ENCODE assay signal across 8 mouse cellular contexts in the genomic region with DNA sequence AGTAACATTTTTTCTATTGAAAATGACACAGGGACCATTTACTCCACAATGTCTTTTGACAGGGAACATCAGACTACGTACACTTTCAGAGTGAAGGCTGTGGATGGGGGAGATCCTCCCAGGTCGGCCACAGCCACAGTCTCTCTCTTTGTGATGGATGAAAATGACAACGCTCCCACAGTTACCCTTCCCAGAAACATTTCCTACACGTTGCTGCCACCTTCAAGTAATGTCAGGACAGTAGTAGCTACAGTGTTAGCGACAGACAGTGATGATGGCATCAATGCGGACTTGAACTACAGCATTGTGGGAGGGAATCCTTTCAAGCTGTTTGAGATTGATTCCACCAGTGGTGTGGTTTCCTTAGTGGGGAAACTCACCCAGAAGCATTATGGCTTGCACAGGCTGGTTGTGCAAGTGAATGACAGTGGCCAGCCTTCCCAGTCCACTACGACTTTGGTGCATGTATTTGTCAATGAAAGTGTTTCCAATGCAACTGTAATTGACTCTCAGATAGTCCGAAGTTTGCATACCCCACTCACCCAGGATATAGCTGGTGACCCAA. TPM values are rescaled to one million over a fixed set of nuclear protein-coding genes. Genes with fewer than 3 reads are reported as not detected.
DNase-seq lines count a peak whose midpoint lies in the region; ATAC-seq and TF ChIP-seq lines count a peak whose summit lies in the region.

No protein-coding gene starts in this region.

- H3K4me3 ChIP-seq in heart, adult 2 months: peak overlapping the region; percentile 64
- H3K4me3 ChIP-seq in cortical plate, adult 2 months (ENCODE audit: insufficient read depth, low read length): peak overlapping the region; percentile 100
- H3K4me3 ChIP-seq in hindbrain, embryonic 13.5 days: peak overlapping the region; percentile 77
- peak overlapping the region; percentile 57 for H3K4me3 ChIP-seq in midbrain, embryonic 14.5 days (replicated peaks; ENCODE audit: low read depth, low read length)

- 29% methylated on average over 8 of the region's 8 CpGs for WGBS in heart, adult 2 months
- 32% methylated on average over 8 of the region's 8 CpGs for WGBS in hindbrain, embryonic 13.5 days
- 34% methylated on average over 8 of the region's 8 CpGs for WGBS in midbrain, embryonic 14.5 days

- 0 out of 2 replicates have a peak, but pooled peaks cover 2% of the 10 kb centered on the region for H3K79me2 ChIP-seq in heart, adult 2 months (replicated peaks; ENCODE audit: control insufficient read depth, insufficient read depth, low read length)

- H3K4me2 ChIP-seq in hindbrain, embryonic 13.5 days: peak overlapping the region; percentile 88
- H3K4me2 ChIP-seq in midbrain, embryonic 14.5 days (ENCODE audit: low read length): peak overlapping the region; percentile 84

- intact Hi-C loops in heart, adult 2 months (cut with DNase I): loop anchor here (2.0 to 5.0 kb wide), 2 partner anchors 22 to 226 kb away; no protein-coding TSS in a partner anchor
- intact Hi-C loops in heart, postnatal 25 days (cut with DNase I): loop anchor here (5.0 kb wide), 1 partner anchor 226 kb away; no protein-coding TSS in a partner anchor

- no peak for ATAC-seq in hindbrain, embryonic 13.5 days (ENCODE audit: low FRiP score)
- no peak for ATAC-seq in midbrain, embryonic 14.5 days (ENCODE audit: low FRiP score, low TSS enrichment)

- peak overlapping the region; percentile 88 for H3K27ac ChIP-seq in heart, adult 2 months
- H3K27ac ChIP-seq in cortical plate, adult 2 months (ENCODE audit: insufficient read depth, low read length): no peak overlapping the region
- no peak overlapping the region for H3K27ac ChIP-seq in hindbrain, embryonic 13.5 days
- H3K27ac ChIP-seq in midbrain, embryonic 14.5 days (replicated peaks; ENCODE audit: low read depth, low read length): 0 out of 2 replicates have a peak overlapping the region, but pooled peaks have one; percentile 20

- peak in 1 of 2 experiments; percentile 23 for DNase-seq in heart, adult 2 months
- DNase-seq in heart, postnatal 25 days (ENCODE audit: low spot score): no peak
- peak; percentile 26 for DNase-seq in midbrain, embryonic 14.5 days
- DNase-seq in adrenal gland, adult 8-10 months: no peak
- no peak for DNase-seq in ovary, postnatal 36 days (ENCODE audit: low spot score)
- no peak for DNase-seq in embryo, embryonic 10.5 days (ENCODE audit: low spot score)

- H3K4me1 ChIP-seq in heart, adult 2 months (ENCODE audit: control insufficient read depth, insufficient read depth, low read length): no peaks in the 10 kb centered on the region
- no peaks in the 10 kb centered on the region; the same call in 1 of the 2 replicates for H3K4me1 ChIP-seq in cortical plate, adult 2 months (ENCODE audit: control insufficient read depth, insufficient read depth, low read length)
- peaks cover 37% of the 10 kb centered on the region for H3K4me1 ChIP-seq in hindbrain, embryonic 13.5 days (replicated peaks)
- H3K4me1 ChIP-seq in midbrain, embryonic 14.5 days (ENCODE audit: control insufficient read depth, insufficient read depth, low read length): peaks cover 15% of the 10 kb centered on the region; the same call in 1 of the 2 replicates

- peak overlapping the region; percentile 77 for H3K9ac ChIP-seq in heart, adult 2 months (ENCODE audit: low read depth, low read length)
- peak overlapping the region; percentile 88 for H3K9ac ChIP-seq in hindbrain, embryonic 13.5 days
- peak overlapping the region; percentile 79 for H3K9ac ChIP-seq in midbrain, embryonic 14.5 days (replicated peaks; ENCODE audit: low read length)

- TF ChIP-seq POLR2A in heart, adult 2 months (IDR thresholded peaks at IDR 0.05; ENCODE audit: insufficient read depth, low read depth, low read length): no peak
- no peak for TF ChIP-seq POLR2A in cortical plate, adult 2 months (IDR thresholded peaks at IDR 0.05; ENCODE audit: extremely low read depth, insufficient read depth, low read length)

- H3K27me3 ChIP-seq in heart, adult 2 months (ENCODE audit: control insufficient read depth, insufficient read depth, low read length): peaks cover 3% of the 10 kb centered on the region; the same call in 1 of the 2 replicates
- 0 out of 2 replicates have a peak, but pooled peaks cover 14% of the 10 kb centered on the region for H3K27me3 ChIP-seq in hindbrain, embryonic 13.5 days
- no peaks in the 10 kb centered on the region for H3K27me3 ChIP-seq in midbrain, embryonic 14.5 days (ENCODE audit: control insufficient read depth, insufficient read depth, low read length)

- H3K9me3 ChIP-seq in hindbrain, embryonic 13.5 days: no peaks in the 10 kb centered on the region
- H3K9me3 ChIP-seq in midbrain, embryonic 14.5 days (ENCODE audit: control insufficient read depth, low read length): no peaks in the 10 kb centered on the region

- H3K36me3 ChIP-seq in heart, adult 2 months (ENCODE audit: control insufficient read depth, insufficient read depth, low read length): no peaks in the 10 kb centered on the region; the same call in 1 of the 2 replicates
- no peaks in the 10 kb centered on the region for H3K36me3 ChIP-seq in hindbrain, embryonic 13.5 days
- H3K36me3 ChIP-seq in midbrain, embryonic 14.5 days (ENCODE audit: control insufficient read depth, insufficient read depth, low read length): no peaks in the 10 kb centered on the region

- no peak for TF ChIP-seq CTCF in heart, adult 2 months (IDR thresholded peaks at IDR 0.05)
- TF ChIP-seq CTCF in cortical plate, adult 2 months (IDR thresholded peaks at IDR 0.05; ENCODE audit: extremely low read depth, insufficient read depth, low read length): no peak

- TF ChIP-seq EP300 in heart, adult 2 months (IDR thresholded peaks at IDR 0.05; ENCODE audit: insufficient read depth, low read depth, low read length): no peak

RNA-seq across cellular contexts. Expression of a gene that starts 3.5 kb away (rescaled TPM):
- 100 to 1,000 TPM in 1 of 2 experiments, 10 to 100 TPM in 1; 82.7 to 107 TPM for total RNA-seq in heart, adult 2 months (2021)
- polyA plus RNA-seq in heart, adult 2 months (2012; rRNA removed): 44.0 and 72.3 TPM in 2 replicates
- total RNA-seq in heart, postnatal 25 days (2021): 100 to 1,000 TPM; 110 to 115 TPM
- 44.2 and 47.8 TPM in 2 replicates for polyA plus RNA-seq in cortical plate, adult 2 months (2012; rRNA removed)
- 20.0 and 22.6 TPM in 2 replicates for polyA plus RNA-seq in hindbrain, embryonic 13.5 days (2015; fragmentation: Nextera tagmentation; extraction: Ambion mirVana)
- 23.7 and 24.1 TPM in 2 replicates for polyA plus RNA-seq in midbrain, embryonic 14.5 days (2014; fragmentation: Nextera tagmentation; extraction: Ambion mirVana)
- 1 to 10 TPM; 1.6 to 3.4 (median 2.0) TPM for total RNA-seq in adrenal gland, adult 8-10 months (2022)

Comparison
In these comparisons a context has a peak if more than half of its experiments do, and no peak if none do; other contexts are left out.
1. H3K27ac ChIP-seq: peak in heart, adult 2 months (single experiment) and midbrain, embryonic 14.5 days (single experiment); none in cortical plate, adult 2 months (single experiment) and hindbrain, embryonic 13.5 days (single experiment).
2. Peak in every context shown above with its lines, with median percentiles within 50 percentile points of each other: H3K4me3 ChIP-seq and H3K9ac ChIP-seq.